In the genomic region with DNA sequence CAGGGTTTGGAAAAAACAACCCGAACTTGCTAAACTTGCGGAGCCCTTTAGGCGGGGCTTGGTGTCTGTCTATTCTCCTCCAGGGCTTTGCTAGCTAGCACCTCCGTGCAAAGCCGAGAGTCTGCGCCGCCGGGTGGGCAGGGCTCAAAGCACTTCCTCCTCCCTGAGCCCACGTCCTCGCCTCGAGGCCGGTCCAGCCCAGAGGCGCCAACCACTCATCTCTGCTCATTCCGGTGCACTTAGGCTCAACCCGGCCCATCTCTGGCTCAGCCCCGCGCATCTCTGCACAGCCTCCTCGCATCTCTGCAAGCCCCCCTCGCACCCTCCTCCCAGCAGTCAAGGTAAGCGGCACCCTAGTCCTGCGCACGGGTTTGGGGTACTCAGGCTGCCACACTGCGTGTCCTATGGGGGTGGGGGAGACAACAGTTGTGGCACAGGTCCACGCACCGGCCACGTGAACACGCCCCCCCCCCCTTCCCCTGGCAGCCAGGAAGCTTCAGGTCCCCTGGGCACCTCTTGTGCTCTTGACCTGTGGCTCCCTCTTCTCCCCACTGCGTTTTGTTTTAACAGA, we compare ENCODE assay signal across 8 mouse cellular contexts. TPM values are rescaled to one million over a fixed set of nuclear protein-coding genes. Genes with fewer than 3 reads are reported as not detected.
DNase-seq lines count a peak whose midpoint lies in the region; ATAC-seq and TF ChIP-seq lines count a peak whose summit lies in the region.

No protein-coding gene starts in this region.

- H3K4me3 ChIP-seq in G1E (ENCODE audit: low read depth, low read length) (peak overlapping the region; percentile 86), macrophage (ENCODE audit: inconsistent target) (peak overlapping the region; percentile 79)
- H3K4me3 ChIP-seq in hindbrain, postnatal 0 days (ENCODE audit: low read length) = peak overlapping the region; percentile 46

- 1% methylated on average over 25 of the region's 28 CpGs for WGBS in hindbrain, postnatal 0 days
- WGBS in macrophage (ENCODE audit: missing documents) = under 1% methylated on average over 28 of the region's 28 CpGs

- peak overlapping the region; percentile 91 for H3K4me2 ChIP-seq in hindbrain, postnatal 0 days (ENCODE audit: low read depth, low read length)

- peak; percentile 78 for DNase-seq in G1E (ENCODE audit: low spot score)
- DNase-seq in cerebellum, postnatal 36 days = peak; percentile 8 to 16
- peak; percentile 58 to 76 for DNase-seq in gastrocnemius, adult 8-10 months (ENCODE audit: low spot score in 2 of 2)
- DNase-seq in hindbrain, postnatal 0 days (ENCODE audit: low spot score) = peak; percentile 58
- peak; percentile 25 to 36 for DNase-seq in left cerebral cortex, adult 8-10 months (ENCODE audit: low spot score in 2 of 2)
- DNase-seq in retina, postnatal 7 days (ENCODE audit: low read depth, low spot score) = peak; percentile 8
- peak; percentile 74 for DNase-seq in urinary bladder, postnatal 14 days (ENCODE audit: low spot score)

- H3K36me3 ChIP-seq in G1E (replicated peaks) (peaks cover 13% of the 10 kb centered on the region), macrophage (ENCODE audit: inconsistent target) (peaks cover 12% of the 10 kb centered on the region; the same call in 1 of the 2 replicates)
- no peaks in the 10 kb centered on the region for H3K36me3 ChIP-seq in hindbrain, postnatal 0 days (ENCODE audit: insufficient read depth, low read length)

- peaks cover 50% of the 10 kb centered on the region for H3K79me2 ChIP-seq in macrophage (ENCODE audit: inconsistent target)

- TF ChIP-seq CTCF in G1E (IDR thresholded peaks at IDR 0.05; ENCODE audit: low read depth, low read length) = no peak
- TF ChIP-seq CTCF in hindbrain, postnatal 0 days (IDR thresholded peaks at IDR 0.05; ENCODE audit: low read depth) = no peak

- H3K9ac ChIP-seq in hindbrain, postnatal 0 days (replicated peaks; ENCODE audit: low read length) = peak overlapping the region; percentile 52

- H3K27ac ChIP-seq in hindbrain, postnatal 0 days = no peak overlapping the region
- H3K27ac ChIP-seq in macrophage = peak overlapping the region; percentile 97

- peak; percentile 90 for ATAC-seq in G1E (ENCODE audit: extremely low read depth, insufficient number of reproducible peaks, low FRiP score, poor library complexity, severe bottlenecking)
- peak; percentile 78 for ATAC-seq in hindbrain, postnatal 0 days

- no peaks in the 10 kb centered on the region for H3K27me3 ChIP-seq in G1E (ENCODE audit: insufficient read depth, low read length)
- no peaks in the 10 kb centered on the region for H3K27me3 ChIP-seq in hindbrain, postnatal 0 days (ENCODE audit: insufficient read depth, low read length)

- peaks cover 56% of the 10 kb centered on the region for H3K4me1 ChIP-seq in G1E (ENCODE audit: insufficient read depth, low read depth, low read length)
- no peaks in the 10 kb centered on the region; the same call in 1 of the 2 replicates for H3K4me1 ChIP-seq in hindbrain, postnatal 0 days (ENCODE audit: insufficient read depth, low read length)

- no peaks in the 10 kb centered on the region for H3K9me3 ChIP-seq in G1E (replicated peaks)
- H3K9me3 ChIP-seq in hindbrain, postnatal 0 days (ENCODE audit: low read length) = no peaks in the 10 kb centered on the region

RNA-seq across cellular contexts. Expression of a gene that starts 0.4 kb away (rescaled TPM):
- total RNA-seq in G1E (2014; fragmentation: Nextera tagmentation) (87.0 and 108 TPM in 2 replicates), G1E (2017) (11.4 and 13.6 TPM in 2 replicates)
- polyA plus RNA-seq in G1E (2012) (78.2 and 83.9 TPM in 2 replicates), macrophage (2018) (99.7 to 351 TPM (median 202 TPM) in 3 replicates)
- 1 to 10 TPM in 2 of 4 experiments, under 1 TPM in 2; 0.56 to 2.2 (median 0.96) TPM for total RNA-seq in gastrocnemius, adult 8-10 months (2022)
- total RNA-seq in hindbrain, postnatal 0 days (2014; rRNA removed) = 0.10 and 1.0 TPM in 2 replicates
- 1.7 and 2.5 TPM in 2 replicates for polyA plus RNA-seq in hindbrain, postnatal 0 days (2015; fragmentation: Nextera tagmentation; extraction: Ambion mirVana)
- 10 to 100 TPM in 2 of 4 experiments, 1 to 10 TPM in 2; 5.9 to 15.2 (median 9.3) TPM for total RNA-seq in left cerebral cortex, adult 8-10 months (2022)
- 100 to 1,000 TPM; 222 to 530 (median 259) TPM for total RNA-seq in macrophage (2018; cell fraction: chromatin; rRNA removed)
- total RNA-seq in macrophage (2018; cell fraction: cytosol; rRNA removed) = 100 to 1,000 TPM; 125 to 227 (median 154) TPM
- 100 to 1,000 TPM; 128 to 303 (median 191) TPM for total RNA-seq in macrophage (2018; cell fraction: nucleus; rRNA removed)

Comparison
In these comparisons a context has a peak if more than half of its experiments do, and no peak if none do; other contexts are left out.
1. DNase-seq: peak in every context shown above with its lines; median percentile 78 in G1E; 74 in urinary bladder, postnatal 14 days; 67 in gastrocnemius, adult 8-10 months; 58 in hindbrain, postnatal 0 days; 30 in left cerebral cortex, adult 8-10 months; 12 in cerebellum, postnatal 36 days; 8 in retina, postnatal 7 days.